Mouse (Mus musculus): ENCODE measurements around the gene Crat. TPM values are rescaled to one million over a fixed set of nuclear protein-coding genes. Genes with fewer than 3 reads are reported as not detected.
"Not testable (repeated sequence)": the region's sequence is repeated elsewhere in the genome, so short reads cannot be mapped to it uniquely, and the experiment has no call there.

Crat gene
- polyA plus RNA-seq, 1 experiment from 2014 or later = 42.9 TPM

DNA sequence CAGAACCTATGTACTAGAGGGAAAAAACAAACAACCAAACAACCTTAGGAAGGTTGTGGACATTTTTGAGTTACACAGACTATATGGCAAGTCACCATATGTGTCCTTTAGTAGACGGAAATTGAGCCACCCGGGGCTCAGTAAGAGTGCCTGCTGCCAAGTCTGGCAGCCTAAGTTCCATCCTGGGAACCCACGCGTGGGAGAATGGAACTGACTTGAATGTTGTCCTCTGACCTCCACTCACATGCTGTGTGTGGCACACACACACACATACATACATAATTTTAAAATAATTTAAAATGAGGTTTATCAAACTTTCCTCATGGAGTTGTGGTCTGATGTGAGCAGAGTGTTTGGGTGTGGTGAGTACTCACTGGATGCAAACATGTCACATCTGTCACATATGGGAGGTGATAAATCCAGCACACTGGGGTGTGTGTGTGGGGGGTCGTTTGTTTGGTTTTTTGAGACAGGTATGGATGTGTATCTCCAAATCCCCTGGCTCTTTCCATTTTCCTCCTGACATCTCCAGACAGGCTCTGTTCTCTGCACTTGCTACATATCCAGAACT lies 2.1 kb upstream of the Crat start:
- H3K36me3 ChIP-seq (ENCODE audit: insufficient read depth, low read length) = no peaks in the 10 kb centered on the region
- H3K9me3 ChIP-seq (replicated peaks; ENCODE audit: low read length) = no peaks in the 10 kb centered on the region
- peaks cover 25% of the 10 kb centered on the region for H3K4me1 ChIP-seq (replicated peaks; ENCODE audit: insufficient read depth, low read length)
- H3K4me3 ChIP-seq (replicated peaks; ENCODE audit: low read depth, low read length) = no peak overlapping the region
- no peak for TF ChIP-seq CTCF (IDR thresholded peaks at IDR 0.05; ENCODE audit: low read depth)
- ATAC-seq (replicated peaks; ENCODE audit: low FRiP score, low read depth) = no peak
- H3K27ac ChIP-seq = no peak overlapping the region
- peak overlapping the region; percentile 77; the same call in 1 of the 2 replicates for H3K4me2 ChIP-seq (ENCODE audit: low read length)
- 59% methylated on average over 5 of the region's 5 CpGs for WGBS
- H3K27me3 ChIP-seq (ENCODE audit: insufficient read depth, low read length) = no peaks in the 10 kb centered on the region
- no peak overlapping the region for H3K9ac ChIP-seq (ENCODE audit: low read depth, low read length)
- no peak for DNase-seq (ENCODE audit: low spot score)

GRCm38 (mm10) chr2:30417154-30417553 lies 1.5 kb upstream of the Crat start:
- not testable (repeated sequence) for DNase-seq (ENCODE audit: low spot score); H3K4me3 ChIP-seq (replicated peaks; ENCODE audit: low read depth, low read length); H3K9ac ChIP-seq (ENCODE audit: low read depth, low read length); H3K27me3 ChIP-seq (ENCODE audit: insufficient read depth, low read length); H3K36me3 ChIP-seq (ENCODE audit: insufficient read depth, low read length); H3K9me3 ChIP-seq (replicated peaks; ENCODE audit: low read length); ATAC-seq (replicated peaks; ENCODE audit: low FRiP score, low read depth); H3K27ac ChIP-seq
- Histone ChIP-seq H3K4me1 (replicated peaks; ENCODE audit: insufficient read depth, low read length) (peaks cover 25% of the 10 kb centered on the region), H3K4me2 (ENCODE audit: low read length) (peak overlapping the region; percentile 77)
- WGBS = 73% methylated on average over 6 of the region's 6 CpGs

GRCm38 (mm10) chr2:30416649-30416965 lies 994 bp upstream of the Crat start:
- Histone ChIP-seq H3K36me3 (ENCODE audit: insufficient read depth, low read length) (no peaks in the 10 kb centered on the region), H3K9me3 (replicated peaks; ENCODE audit: low read length) (no peaks in the 10 kb centered on the region), H3K4me1 (replicated peaks; ENCODE audit: insufficient read depth, low read length) (peaks cover 25% of the 10 kb centered on the region), H3K27me3 (ENCODE audit: insufficient read depth, low read length) (no peaks in the 10 kb centered on the region), H3K4me3 (replicated peaks; ENCODE audit: low read depth, low read length) (peak overlapping the region; percentile 90), H3K9ac (ENCODE audit: low read depth, low read length) (peak overlapping the region; percentile 97), H3K27ac (peak overlapping the region; percentile 99), H3K4me2 (ENCODE audit: low read length) (peak overlapping the region; percentile 77)
- ATAC-seq (replicated peaks; ENCODE audit: low FRiP score, low read depth) = no peak
- 0% methylated on average over 7 of the region's 7 CpGs for WGBS
- TF ChIP-seq CTCF (IDR thresholded peaks at IDR 0.05; ENCODE audit: low read depth) = no peak
- peak; percentile 62 for DNase-seq (ENCODE audit: low spot score)

DNA sequence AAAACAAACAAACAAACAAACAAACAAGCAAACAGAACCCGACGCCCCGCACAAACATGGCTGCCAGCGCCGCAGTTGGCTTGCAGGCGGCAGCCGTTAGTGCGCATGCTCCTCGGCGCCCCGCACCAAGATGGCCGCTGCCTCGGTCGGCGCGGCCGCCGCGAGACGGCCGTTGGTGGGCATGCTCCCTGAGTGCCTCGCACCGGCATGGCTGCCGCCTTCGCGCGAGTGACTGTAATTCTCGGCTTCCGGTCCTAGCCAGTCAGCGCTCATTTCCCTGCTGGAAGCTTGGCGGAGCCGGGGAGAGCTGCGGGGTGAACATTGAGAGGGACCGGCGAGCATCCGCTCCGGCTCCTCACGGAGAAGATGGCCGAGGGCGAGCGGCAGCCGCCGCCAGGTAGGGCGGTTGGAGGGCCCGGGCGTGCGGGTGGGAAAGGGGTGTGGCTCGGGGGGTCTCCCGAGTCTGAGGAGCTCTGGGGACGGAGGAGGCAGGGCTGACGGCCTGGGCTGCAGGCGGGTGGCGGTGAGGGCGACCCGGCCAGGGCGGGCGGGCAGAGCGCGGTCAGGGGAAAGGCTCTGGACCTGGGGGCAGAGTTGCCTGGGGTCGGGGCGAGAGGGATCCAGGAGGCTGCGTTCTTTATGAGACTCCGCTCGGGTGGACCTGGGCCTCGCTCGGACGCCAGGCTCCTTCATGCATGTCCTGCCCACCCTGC lies 479 bp upstream of the Crat start, which contains the start of gene Ptpa:
TSS of gene Ptpa (plus strand) at position 104 of the 713 bp plus-strand sequence.
- H3K4me1 ChIP-seq (replicated peaks; ENCODE audit: insufficient read depth, low read length) = peaks cover 25% of the 10 kb centered on the region

DNA sequence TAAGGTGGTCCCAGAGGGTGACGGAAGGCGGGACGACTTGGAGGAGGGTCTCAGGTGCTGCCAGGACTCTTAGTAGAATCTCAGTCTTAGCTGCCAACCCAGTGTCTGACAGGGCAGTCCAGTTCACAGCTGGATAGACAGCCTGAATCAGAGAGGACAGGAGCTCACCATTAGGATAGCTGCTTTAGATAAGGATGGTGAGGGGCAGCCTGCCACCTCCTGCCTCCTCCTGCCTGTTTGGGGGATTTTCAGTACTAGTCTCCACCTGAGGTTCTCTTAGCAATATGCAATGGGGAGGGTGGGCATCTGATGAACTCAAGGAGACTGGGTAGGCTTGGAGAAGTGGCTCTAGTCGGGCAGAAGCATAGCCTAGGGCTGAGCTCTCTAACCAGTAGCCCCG lies 932 bp downstream of the Crat start:
- Histone ChIP-seq H3K36me3 (ENCODE audit: insufficient read depth, low read length) (peaks cover 8% of the 10 kb centered on the region; the same call in 1 of the 2 replicates), H3K9ac (ENCODE audit: low read depth, low read length) (peak overlapping the region; percentile 97), H3K4me2 (ENCODE audit: low read length) (peak overlapping the region; percentile 77), H3K4me3 (replicated peaks; ENCODE audit: low read depth, low read length) (peak overlapping the region; percentile 90), H3K27ac (peak overlapping the region; percentile 99; the same call in 1 of the 2 replicates), H3K4me1 (replicated peaks; ENCODE audit: insufficient read depth, low read length) (peaks cover 25% of the 10 kb centered on the region), H3K9me3 (replicated peaks; ENCODE audit: low read length) (no peaks in the 10 kb centered on the region), H3K27me3 (ENCODE audit: insufficient read depth, low read length) (no peaks in the 10 kb centered on the region)
- DNase-seq (ENCODE audit: low spot score) (no peak), ATAC-seq (replicated peaks; ENCODE audit: low FRiP score, low read depth) (no peak)
- no peak for TF ChIP-seq CTCF (IDR thresholded peaks at IDR 0.05; ENCODE audit: low read depth)
- WGBS = 44% methylated on average over 5 of the region's 5 CpGs

More for the DNA sequence above, 479 bp upstream of the Crat start, which contains the start of gene Ptpa:
- Histone ChIP-seq H3K4me2 (ENCODE audit: low read length) (peak within 1 kb of the TSS; percentile 77), H3K4me3 (replicated peaks; ENCODE audit: low read depth, low read length) (peak within 1 kb of the TSS; percentile 90), H3K9ac (ENCODE audit: low read depth, low read length) (peak within 1 kb of the TSS; percentile 97), H3K27ac (peak within 1 kb of the TSS; percentile 99), H3K9me3 (replicated peaks; ENCODE audit: low read length) (no peaks in the 10 kb centered on the region), H3K27me3 (ENCODE audit: insufficient read depth, low read length) (no peaks in the 10 kb centered on the region), H3K36me3 (ENCODE audit: insufficient read depth, low read length) (no peaks in the 10 kb centered on the region)
- ATAC-seq (replicated peaks; ENCODE audit: low FRiP score, low read depth) (peak; percentile 86), DNase-seq (ENCODE audit: low spot score) (peak; percentile 92)
- under 1% methylated on average over 67 of the region's 67 CpGs for WGBS
- TF ChIP-seq CTCF (IDR thresholded peaks at IDR 0.05; ENCODE audit: low read depth) = peak; percentile 12; the same call in 1 of the 2 replicates

DNA sequence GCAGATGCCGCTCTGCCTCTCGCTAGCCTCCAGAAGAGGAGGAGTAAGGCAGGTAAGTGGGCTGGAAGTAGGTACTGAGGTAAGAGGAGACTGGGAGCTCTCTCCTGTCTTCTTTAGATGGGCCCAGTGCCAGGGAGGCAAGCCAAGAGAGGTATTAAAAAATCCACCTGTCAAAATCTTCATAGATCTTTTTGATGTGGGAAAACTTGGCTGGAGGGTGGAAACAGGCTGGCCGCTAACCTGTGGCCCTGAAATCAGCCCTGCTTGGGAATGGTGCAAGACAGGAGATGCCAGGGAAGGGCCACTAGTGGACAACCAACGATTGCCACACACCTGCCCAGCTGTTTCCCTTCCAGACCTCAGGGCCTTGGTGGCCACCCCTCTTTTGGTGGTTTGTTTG lies 1.5 kb downstream of the Crat start:
- H3K27me3 ChIP-seq (ENCODE audit: insufficient read depth, low read length) = no peaks in the 10 kb centered on the region
- ATAC-seq (replicated peaks; ENCODE audit: low FRiP score, low read depth) (no peak), DNase-seq (ENCODE audit: low spot score) (no peak)
- peaks cover 24% of the 10 kb centered on the region for H3K4me1 ChIP-seq (replicated peaks; ENCODE audit: insufficient read depth, low read length)
- H3K36me3 ChIP-seq (ENCODE audit: insufficient read depth, low read length) = peaks cover 9% of the 10 kb centered on the region; the same call in 1 of the 2 replicates
- H3K4me2 ChIP-seq (ENCODE audit: low read length) = 0 out of 2 replicates have a peak overlapping the region, but pooled peaks have one; percentile 77
- no peaks in the 10 kb centered on the region for H3K9me3 ChIP-seq (replicated peaks; ENCODE audit: low read length)
- 86% methylated on average over 4 of the region's 4 CpGs for WGBS
- no peak overlapping the region for H3K27ac ChIP-seq
- TF ChIP-seq CTCF (IDR thresholded peaks at IDR 0.05; ENCODE audit: low read depth) = no peak
- no peak overlapping the region for H3K4me3 ChIP-seq (replicated peaks; ENCODE audit: low read depth, low read length)
- H3K9ac ChIP-seq (ENCODE audit: low read depth, low read length) = no peak overlapping the region
